Mouse (Mus musculus) ES-E14 (cell line): Measurements from ENCODE around the gene Sf3b3.

Source experiments
- CHD2 ChIP-seq: IDR thresholded peaks from 2 replicates; pipeline ENCODE4 v1.6.1; 2014; ENCODE audit warnings: mild to moderate bottlenecking, low read depth, low read length, inconsistent platforms
- ZNF384 ChIP-seq: IDR thresholded peaks from 2 replicates; pipeline ENCODE4 v1.6.1; 2012; ENCODE audit warnings: low read depth, low read length, inconsistent platforms

DNA sequence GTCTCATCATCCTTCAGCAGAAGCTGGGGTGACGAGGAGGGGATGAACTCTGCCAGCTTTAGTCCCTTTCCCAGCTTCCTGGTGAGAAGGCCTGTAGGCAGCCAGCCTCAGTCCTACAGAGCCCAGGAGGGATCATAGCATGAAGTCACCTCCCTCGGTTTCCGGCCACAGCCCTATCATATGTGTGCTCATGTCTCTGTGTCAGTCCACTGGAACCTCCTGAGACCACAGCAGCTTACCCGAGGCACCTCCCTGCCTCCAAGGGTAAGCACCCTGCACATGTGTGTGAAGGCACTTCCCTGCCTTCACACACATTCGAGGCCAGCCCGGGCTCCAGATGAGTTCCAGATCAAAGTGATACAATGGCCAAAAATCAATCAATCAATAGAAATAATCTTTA, 56.3 kb downstream of the Sf3b3 start:
- TF ChIP-seq ZNF384 = no peak
- TF ChIP-seq CHD2 = no peak
